Mouse (Mus musculus) midbrain, embryonic 12.5 days (tissue): ENCODE measurements around the gene Fars2. TPM values are rescaled to one million over a fixed set of nuclear protein-coding genes. Genes with fewer than 3 reads are reported as not detected.

Source experiments
- ATAC-seq: fragments of 200-750 bp; cut with Nextera tagmentation; 2 replicates; pipeline ENCODE4 v1.8.0; 2017; ENCODE audit warnings: low read depth, moderate TSS enrichment, moderate library complexity; ENCODE audit not compliant: low FRiP score
- H3K27ac ChIP-seq: fragments of 300-500 bp; sonication (generic); replicated peaks from 2 replicates; pipeline ENCODE4 v1.5.1; 2016; ENCODE audit warnings: mild to moderate bottlenecking
- H3K27me3 ChIP-seq: fragments of 300-500 bp; sonication (generic); 2 replicates; pipeline ENCODE4 v1.6.1; 2016; ENCODE audit warnings: mild to moderate bottlenecking
- H3K36me3 ChIP-seq: fragments of 300-500 bp; sonication (generic); 2 replicates; pipeline ENCODE4 v1.6.1; 2016
- H3K4me1 ChIP-seq: fragments of 300-500 bp; sonication (generic); 2 replicates; pipeline ENCODE4 v1.6.1; 2016
- H3K4me2 ChIP-seq: fragments of 300-500 bp; sonication (generic); replicated peaks from 2 replicates; pipeline ENCODE4 v1.6.1; 2016; ENCODE audit warnings: mild to moderate bottlenecking, moderate library complexity
- H3K4me3 ChIP-seq: fragments of 300-500 bp; sonication (generic); 2 replicates; pipeline ENCODE4 v1.5.1; 2016; ENCODE audit warnings: mild to moderate bottlenecking
- H3K9ac ChIP-seq: fragments of 300-500 bp; sonication (generic); replicated peaks from 2 replicates; pipeline ENCODE4 v1.6.1; 2016; ENCODE audit warnings: mild to moderate bottlenecking, moderate library complexity
- H3K9me3 ChIP-seq: fragments of 300-500 bp; sonication (generic); 2 replicates; pipeline ENCODE4 v1.6.1; 2016; ENCODE audit warnings: mild to moderate bottlenecking
- WGBS: fragments of 180-500 bp; shearing (Covaris S2); methylation state at CpG from one replicate; pipeline ENCODE4 v1.1.7; 2016; 5-methylcytosine and 5-hydroxymethylcytosine counted together
- polyA plus RNA-seq: library from polyadenylated mRNA; unstranded; fragments of >200 nt; fragmentation: Nextera tagmentation; extraction: Ambion mirVana; gene quantifications from 2 replicates; pipeline ENCODE4 v1.2.1, GENCODE M21; 2016

Gene Fars2
- polyA plus RNA-seq, 1 experiment from 2014 or later, result 29.9 TPM

DNA sequence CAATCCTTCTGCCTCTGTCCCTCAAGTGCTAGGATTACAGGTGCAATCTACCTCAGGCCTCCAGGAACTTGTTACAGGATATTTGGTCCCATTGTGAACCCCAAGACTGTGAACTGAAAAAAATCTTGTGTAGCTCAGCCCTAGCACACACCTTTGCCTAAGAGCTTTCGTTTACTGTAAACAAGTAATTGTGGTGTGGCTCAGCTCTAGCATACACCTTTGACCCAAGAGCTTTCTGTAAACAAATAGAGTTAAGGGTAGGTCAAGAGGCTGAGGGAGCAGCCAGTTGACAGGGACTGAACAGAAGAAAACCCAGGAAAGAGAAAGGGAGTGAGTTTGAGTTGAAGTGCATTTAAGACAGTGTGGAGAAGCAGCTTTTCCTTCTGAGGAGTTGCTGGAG lies 506.3 kb downstream of the Fars2 start:
- H3K4me3 ChIP-seq, result no peak overlapping the region
- no peak overlapping the region for H3K4me2 ChIP-seq
- WGBS, result 78% methylated on average over 1 of the region's 1 CpGs
- H3K36me3 ChIP-seq, result no peaks in the 10 kb centered on the region
- no peak overlapping the region for H3K27ac ChIP-seq
- H3K4me1 ChIP-seq, result no peaks in the 10 kb centered on the region
- no peak overlapping the region for H3K9ac ChIP-seq
- no peaks in the 10 kb centered on the region for H3K9me3 ChIP-seq
- no peak for ATAC-seq
- no peaks in the 10 kb centered on the region for H3K27me3 ChIP-seq

DNA sequence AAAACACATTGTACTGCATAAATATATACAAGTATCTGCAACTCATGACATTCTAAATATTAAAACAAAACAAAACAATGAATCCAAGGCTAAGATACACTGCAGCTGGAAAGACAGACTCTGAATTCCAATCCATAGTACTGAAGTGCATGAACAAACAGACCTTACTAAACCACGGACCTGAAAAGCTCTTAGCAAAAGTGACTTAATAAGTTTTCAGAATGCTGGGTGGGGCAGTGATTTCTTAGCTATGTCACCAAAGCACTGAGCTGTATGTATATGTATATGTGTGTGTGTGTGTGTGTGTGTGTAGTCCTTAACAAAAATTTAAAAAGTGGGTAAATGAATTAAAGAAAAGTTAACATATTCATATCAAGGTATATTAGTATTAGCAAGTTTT lies 511.9 kb downstream of the Fars2 start:
- Histone ChIP-seq H3K36me3 (no peaks in the 10 kb centered on the region), H3K27ac (no peak overlapping the region), H3K4me2 (no peak overlapping the region), H3K9ac (no peak overlapping the region), H3K27me3 (no peaks in the 10 kb centered on the region), H3K9me3 (no peaks in the 10 kb centered on the region), H3K4me3 (no peak overlapping the region), H3K4me1 (no peaks in the 10 kb centered on the region)
- 67% methylated on average over 1 of the region's 1 CpGs for WGBS
- ATAC-seq, result no peak

DNA sequence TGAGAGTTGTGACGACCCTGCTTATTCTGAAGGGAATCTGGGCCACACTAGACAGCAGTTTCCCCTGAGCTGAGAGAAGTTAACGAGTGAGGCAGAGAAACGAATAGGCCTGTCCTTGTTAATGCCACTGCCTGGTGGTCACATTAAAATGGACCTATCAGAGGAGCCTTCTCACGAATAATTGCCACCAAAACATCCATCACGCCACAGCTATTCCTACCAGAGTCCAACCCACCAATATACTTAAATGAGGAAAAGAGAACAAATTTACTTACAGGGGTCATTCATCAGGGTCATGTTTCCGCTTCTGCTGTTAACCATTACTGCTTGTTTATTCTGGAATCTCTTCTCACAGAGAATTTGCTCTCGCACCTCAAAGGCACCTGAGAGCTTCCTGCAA lies 531.0 kb downstream of the Fars2 start:
- H3K9me3 ChIP-seq, result no peaks in the 10 kb centered on the region
- H3K4me2 ChIP-seq, result no peak overlapping the region
- H3K9ac ChIP-seq, result no peak overlapping the region
- no peaks in the 10 kb centered on the region for H3K36me3 ChIP-seq
- WGBS, result 73% methylated on average over 7 of the region's 7 CpGs
- no peak overlapping the region for H3K27ac ChIP-seq
- H3K27me3 ChIP-seq, result no peaks in the 10 kb centered on the region
- H3K4me3 ChIP-seq, result no peak overlapping the region
- ATAC-seq, result no peak
- H3K4me1 ChIP-seq, result no peaks in the 10 kb centered on the region

DNA sequence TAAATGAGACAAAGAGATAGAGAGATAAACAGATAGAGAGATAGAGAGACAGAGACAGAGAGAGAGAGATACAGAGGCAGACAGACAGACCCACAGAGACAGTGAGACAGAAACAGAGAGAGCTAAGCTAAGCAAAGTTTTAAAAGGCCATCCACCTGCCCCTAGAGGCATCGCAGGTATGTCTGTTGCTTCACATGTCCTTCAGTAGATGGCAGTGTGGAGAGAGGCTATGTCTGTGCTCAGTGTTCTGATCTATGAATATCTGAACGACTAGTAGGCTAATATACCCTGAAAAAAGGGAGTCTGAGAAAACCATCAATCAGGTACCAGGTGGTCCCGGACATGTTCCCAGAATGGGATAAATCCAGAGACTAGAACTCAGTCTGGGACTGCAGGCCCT lies 537.0 kb downstream of the Fars2 start:
- no peak overlapping the region for H3K4me3 ChIP-seq
- no peak for ATAC-seq
- no peak overlapping the region for H3K27ac ChIP-seq
- H3K27me3 ChIP-seq, result no peaks in the 10 kb centered on the region
- 87% methylated on average over 3 of the region's 3 CpGs for WGBS
- H3K4me1 ChIP-seq, result no peaks in the 10 kb centered on the region
- no peaks in the 10 kb centered on the region for H3K9me3 ChIP-seq
- no peak overlapping the region for H3K9ac ChIP-seq
- no peak overlapping the region for H3K4me2 ChIP-seq
- H3K36me3 ChIP-seq, result no peaks in the 10 kb centered on the region

DNA sequence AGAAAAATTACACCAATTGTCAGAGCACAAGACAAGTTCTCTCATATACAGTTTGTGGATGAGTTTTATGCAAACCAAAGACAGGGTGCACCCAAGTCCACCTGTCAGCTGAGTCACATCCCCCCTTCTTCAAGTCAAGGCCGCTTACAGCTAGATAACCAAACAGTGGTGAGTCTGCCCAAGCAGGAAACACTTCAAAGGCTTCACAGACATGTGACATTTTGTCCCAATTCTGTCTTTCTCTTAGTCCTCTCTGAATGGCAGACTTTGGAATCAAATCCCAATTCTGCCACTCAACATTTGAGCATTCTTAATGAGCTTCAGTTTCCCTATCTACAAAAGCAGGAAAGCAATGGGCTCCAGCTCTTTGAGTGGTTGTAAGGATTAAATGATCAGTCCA lies 562.1 kb downstream of the Fars2 start:
- 81% methylated on average over 1 of the region's 1 CpGs for WGBS
- Histone ChIP-seq H3K4me3 (no peak overlapping the region), H3K9me3 (no peaks in the 10 kb centered on the region), H3K4me2 (no peak overlapping the region), H3K27ac (no peak overlapping the region), H3K4me1 (no peaks in the 10 kb centered on the region), H3K36me3 (no peaks in the 10 kb centered on the region), H3K27me3 (no peaks in the 10 kb centered on the region), H3K9ac (no peak overlapping the region)
- no peak for ATAC-seq

DNA sequence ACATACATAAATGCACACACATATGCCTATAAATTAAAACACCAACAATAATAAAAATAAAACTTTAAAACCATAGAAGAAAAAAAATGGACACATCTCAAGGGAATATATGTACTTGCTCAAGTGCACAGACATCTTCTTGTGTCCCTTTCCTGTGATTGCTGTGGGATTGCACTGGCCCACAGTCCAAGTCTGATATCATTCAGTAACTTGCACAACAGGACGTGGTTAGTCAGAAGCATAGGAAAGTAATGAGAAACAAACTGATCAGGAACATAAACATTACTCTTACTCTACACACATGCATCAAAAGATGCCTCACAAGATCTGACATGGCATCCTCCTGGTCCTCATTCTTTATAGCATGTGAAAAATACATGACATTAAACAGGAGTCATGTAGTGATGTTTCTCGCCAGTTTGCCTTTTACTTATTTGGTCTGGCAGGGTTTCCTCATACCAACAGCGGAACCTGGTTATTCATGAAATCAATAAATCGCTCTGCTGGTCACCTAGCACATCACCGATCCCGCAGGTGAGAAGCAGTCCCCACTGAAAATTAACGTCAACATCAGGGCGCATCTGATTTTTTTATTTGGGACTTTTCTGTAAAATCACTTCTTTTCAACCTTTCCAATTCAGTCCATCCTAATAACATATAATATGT lies 563.6 kb downstream of the Fars2 start:
- no peak for ATAC-seq
- Histone ChIP-seq H3K9me3 (no peaks in the 10 kb centered on the region), H3K4me2 (no peak overlapping the region), H3K9ac (no peak overlapping the region), H3K4me3 (no peak overlapping the region), H3K4me1 (no peaks in the 10 kb centered on the region), H3K27ac (no peak overlapping the region), H3K36me3 (no peaks in the 10 kb centered on the region), H3K27me3 (no peaks in the 10 kb centered on the region)
- WGBS, result 93% methylated on average over 8 of the region's 8 CpGs

DNA sequence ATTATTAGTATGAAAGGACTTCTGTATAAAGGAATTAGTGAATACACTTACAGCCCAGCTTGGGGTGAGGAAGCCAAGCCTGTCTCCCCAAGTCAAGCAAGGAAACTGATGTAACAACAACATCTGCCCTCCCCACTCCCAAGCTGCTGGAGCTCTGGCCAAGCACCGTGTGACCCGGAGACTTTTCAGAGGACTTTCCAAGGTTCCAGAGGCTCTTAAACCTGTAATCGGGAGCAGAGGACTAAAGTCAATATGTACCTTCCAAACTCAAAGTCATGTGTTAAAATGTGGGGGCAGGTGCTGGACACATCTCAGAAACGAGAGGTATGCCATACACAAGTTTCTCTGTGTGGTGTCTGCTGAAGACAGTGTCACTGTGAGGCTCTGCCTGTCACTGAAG lies 566.4 kb downstream of the Fars2 start:
- Histone ChIP-seq H3K4me2 (no peak overlapping the region), H3K9ac (no peak overlapping the region), H3K27me3 (no peaks in the 10 kb centered on the region), H3K4me1 (no peaks in the 10 kb centered on the region), H3K36me3 (no peaks in the 10 kb centered on the region), H3K27ac (no peak overlapping the region), H3K9me3 (no peaks in the 10 kb centered on the region), H3K4me3 (no peak overlapping the region)
- no peak for ATAC-seq
- 75% methylated on average over 4 of the region's 4 CpGs for WGBS

DNA sequence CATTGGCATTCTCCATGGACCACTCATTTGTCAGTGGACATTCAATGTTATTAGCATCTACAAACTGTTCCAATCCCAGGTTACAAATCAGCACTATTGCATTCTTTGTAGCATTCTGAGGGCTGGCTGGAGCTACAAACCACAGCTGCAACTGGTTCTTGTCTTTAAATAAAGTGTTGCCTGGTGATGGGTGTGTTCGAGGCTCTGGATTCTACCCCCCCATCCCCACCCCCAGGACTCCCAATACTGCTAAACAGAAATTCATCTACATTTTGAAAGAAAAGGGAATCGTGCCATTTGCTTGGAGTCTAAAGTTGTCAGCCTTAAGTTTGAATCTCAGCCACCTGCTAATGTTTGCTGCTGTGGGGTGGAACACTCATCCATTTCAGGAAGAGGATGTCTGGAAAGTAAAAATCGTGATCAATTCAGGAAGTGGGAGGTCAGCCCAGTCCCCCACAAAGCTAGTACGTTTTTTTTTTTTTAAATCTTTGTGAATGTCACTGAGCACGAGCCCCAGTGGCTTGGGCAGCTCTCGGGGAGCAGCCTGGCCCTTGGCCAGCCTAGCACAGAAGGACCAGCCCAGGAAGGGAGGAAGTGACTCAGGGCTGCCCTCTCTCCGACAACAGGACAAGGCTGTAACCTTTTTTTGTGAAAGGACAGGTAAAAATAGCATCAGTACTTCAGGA lies 578.4 kb downstream of the Fars2 start:
- Histone ChIP-seq H3K9me3 (no peaks in the 10 kb centered on the region), H3K4me3 (no peak overlapping the region), H3K9ac (no peak overlapping the region), H3K27ac (no peak overlapping the region), H3K4me1 (no peaks in the 10 kb centered on the region), H3K36me3 (no peaks in the 10 kb centered on the region), H3K27me3 (no peaks in the 10 kb centered on the region), H3K4me2 (no peak overlapping the region)
- ATAC-seq, result no peak
- WGBS, result 77% methylated on average over 7 of the region's 7 CpGs

DNA sequence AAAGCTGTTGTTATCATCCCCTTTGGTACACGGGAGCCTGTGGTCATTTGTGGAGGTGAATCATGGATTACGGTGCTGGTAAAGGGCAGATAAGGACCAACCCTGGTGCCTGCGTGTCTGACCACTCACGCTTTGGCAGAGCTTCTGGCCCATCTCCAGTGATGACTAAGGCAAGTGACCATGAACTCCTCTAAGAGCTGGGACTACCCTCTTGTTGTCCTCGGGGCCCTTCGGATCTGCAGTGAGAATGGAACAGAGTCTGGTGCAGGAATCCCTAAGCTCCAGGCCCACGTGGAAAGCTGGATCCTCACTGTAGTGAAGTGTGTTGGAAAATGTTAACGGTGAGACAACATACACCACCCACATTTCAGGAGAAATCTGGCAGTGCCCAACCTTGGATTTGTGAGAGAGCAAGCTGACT lies 579.1 kb downstream of the Fars2 start:
- H3K36me3 ChIP-seq, result no peaks in the 10 kb centered on the region
- H3K4me2 ChIP-seq, result no peak overlapping the region
- H3K27me3 ChIP-seq, result no peaks in the 10 kb centered on the region
- H3K9ac ChIP-seq, result no peak overlapping the region
- H3K9me3 ChIP-seq, result no peaks in the 10 kb centered on the region
- H3K4me3 ChIP-seq, result no peak overlapping the region
- H3K27ac ChIP-seq, result no peak overlapping the region
- no peaks in the 10 kb centered on the region for H3K4me1 ChIP-seq
- 91% methylated on average over 8 of the region's 8 CpGs for WGBS
- ATAC-seq, result no peak

DNA sequence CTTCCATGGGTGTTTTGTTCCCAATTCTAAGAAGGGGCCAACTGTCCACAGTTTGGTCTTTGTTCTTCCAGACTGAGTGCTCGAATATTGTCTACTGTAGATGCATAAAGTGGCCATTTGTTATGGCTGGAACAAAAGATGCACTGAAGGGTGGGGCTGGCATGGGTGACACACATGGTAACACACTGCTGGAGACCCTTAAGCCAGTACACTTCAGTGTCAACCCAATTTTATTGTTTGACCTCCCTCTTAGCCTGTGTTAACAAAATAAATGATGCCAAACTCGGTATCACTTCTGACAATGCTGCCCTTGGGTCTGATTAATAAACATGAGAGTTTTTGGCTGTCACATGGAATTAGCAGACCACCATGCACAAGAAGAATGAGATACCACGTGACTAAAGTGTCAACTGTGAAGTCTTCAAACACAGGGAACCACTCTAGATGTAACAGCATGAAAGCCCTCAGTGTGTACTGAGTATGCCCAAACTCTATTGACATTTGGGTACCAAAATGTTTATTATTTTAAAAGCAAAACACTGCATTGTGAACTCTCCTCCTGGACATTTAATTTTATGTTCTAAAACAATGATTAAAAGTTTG lies 590.0 kb downstream of the Fars2 start:
- Histone ChIP-seq H3K4me1 (no peaks in the 10 kb centered on the region), H3K9me3 (no peaks in the 10 kb centered on the region), H3K4me3 (no peak overlapping the region), H3K9ac (no peak overlapping the region), H3K27me3 (no peaks in the 10 kb centered on the region), H3K36me3 (no peaks in the 10 kb centered on the region), H3K27ac (no peak overlapping the region), H3K4me2 (no peak overlapping the region)
- ATAC-seq, result peak; percentile 74
- 42% methylated on average over 3 of the region's 3 CpGs for WGBS

DNA sequence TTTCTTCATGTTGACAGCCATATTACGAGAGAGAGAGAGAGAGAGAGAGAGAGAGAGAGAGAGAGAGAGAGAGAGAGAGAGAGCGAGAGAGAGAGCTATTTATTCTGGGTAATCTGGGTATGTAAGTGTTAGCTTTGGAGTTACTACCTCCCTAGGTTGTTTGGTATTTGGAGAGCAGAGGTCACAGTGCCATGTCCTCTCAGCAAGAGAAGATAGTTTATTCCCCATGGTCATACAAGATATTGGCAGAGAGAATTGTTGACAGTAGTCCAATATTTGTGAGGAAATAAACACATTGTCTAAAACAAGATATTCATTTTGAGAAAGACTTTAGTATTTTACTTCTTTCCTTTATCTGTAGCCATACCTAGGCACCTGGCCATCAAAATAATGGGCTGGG lies 596.9 kb downstream of the Fars2 start:
- Histone ChIP-seq H3K27me3 (no peaks in the 10 kb centered on the region), H3K9ac (no peak overlapping the region), H3K9me3 (no peaks in the 10 kb centered on the region), H3K4me3 (no peak overlapping the region), H3K27ac (no peak overlapping the region), H3K36me3 (no peaks in the 10 kb centered on the region), H3K4me2 (no peak overlapping the region), H3K4me1 (no peaks in the 10 kb centered on the region)
- 77% methylated on average over 2 of the region's 2 CpGs for WGBS
- ATAC-seq, result no peak

DNA sequence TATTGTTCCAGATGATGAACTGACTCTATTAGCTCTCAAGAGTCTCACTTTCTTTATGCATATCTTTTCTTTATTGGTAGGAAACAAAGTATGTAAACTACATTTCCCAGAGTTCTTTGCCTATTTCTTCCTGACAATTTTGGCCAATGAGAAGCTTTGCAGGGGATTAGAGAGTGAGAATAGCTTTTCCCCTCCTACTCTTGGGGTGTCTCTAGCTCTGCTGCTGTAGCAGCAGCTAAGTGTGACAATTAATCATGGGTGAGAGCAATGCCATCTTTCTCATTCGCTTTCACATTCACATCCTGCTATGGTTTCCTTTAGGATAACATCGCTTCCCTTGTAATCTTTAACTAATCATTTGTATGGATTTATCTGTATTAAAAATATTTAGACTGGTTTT lies 599.5 kb downstream of the Fars2 start:
- Histone ChIP-seq H3K4me3 (no peak overlapping the region), H3K9ac (no peak overlapping the region), H3K36me3 (no peaks in the 10 kb centered on the region), H3K9me3 (no peaks in the 10 kb centered on the region), H3K27ac (no peak overlapping the region), H3K4me2 (no peak overlapping the region), H3K4me1 (no peaks in the 10 kb centered on the region), H3K27me3 (peaks cover 14% of the 10 kb centered on the region)
- no peak for ATAC-seq
- WGBS, result 57% methylated on average over 2 of the region's 2 CpGs
